Mouse (Mus musculus): Measurements from ENCODE around the gene 2210010C04Rik. TPM values are rescaled to one million over a fixed set of nuclear protein-coding genes. Genes with fewer than 3 reads are reported as not detected.

2210010C04Rik gene
- polyA plus RNA-seq, 1 experiment from 2014 or later: not detected

GRCm38 (mm10) chr6:41055581-41055980 is 20.3 kb upstream of the 2210010C04Rik start:
- Histone ChIP-seq H3K27ac (ENCODE audit: low read length) (no peak overlapping the region), H3K9me3 (ENCODE audit: control insufficient read depth, low read length) (no peaks in the 10 kb centered on the region), H3K36me3 (ENCODE audit: control insufficient read depth, insufficient read depth, low read length) (no peaks in the 10 kb centered on the region), H3K4me2 (ENCODE audit: low read depth, low read length) (no peak overlapping the region), H3K27me3 (ENCODE audit: control insufficient read depth, insufficient read depth, low read depth, low read length) (no peaks in the 10 kb centered on the region), H3K4me1 (replicated peaks; ENCODE audit: control insufficient read depth, insufficient read depth, low read length) (no peaks in the 10 kb centered on the region), H3K4me3 (ENCODE audit: low read length) (no peak overlapping the region), H3K9ac (ENCODE audit: low read length) (no peak overlapping the region)
- ATAC-seq (ENCODE audit: low read depth): no peak
- 36% methylated on average over 2 of the region's 2 CpGs for WGBS

DNA sequence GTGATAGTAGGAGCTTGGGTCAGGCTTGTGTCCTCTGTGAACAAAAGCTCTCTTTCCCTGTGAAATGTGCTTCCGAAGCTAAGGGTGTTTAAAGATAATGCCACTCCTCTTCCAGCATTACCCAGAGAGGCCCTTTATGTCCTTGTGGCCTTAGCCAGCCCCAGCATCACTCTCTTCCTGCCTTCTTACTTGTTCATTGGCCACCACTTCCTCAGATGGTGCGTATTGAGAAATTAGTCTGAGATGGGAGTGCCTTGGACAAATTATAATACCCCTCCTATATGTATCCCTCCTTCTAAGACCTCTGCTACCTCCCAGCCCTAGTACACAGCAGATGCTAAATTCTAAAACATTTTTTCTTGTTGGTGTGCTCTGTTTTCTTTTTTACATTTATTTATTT is 19.1 kb upstream of the 2210010C04Rik start:
- no peak overlapping the region for H3K4me3 ChIP-seq (ENCODE audit: low read length)
- no peak overlapping the region for H3K9ac ChIP-seq (ENCODE audit: low read length)
- H3K9me3 ChIP-seq (ENCODE audit: control insufficient read depth, low read length): no peaks in the 10 kb centered on the region
- H3K27me3 ChIP-seq (ENCODE audit: control insufficient read depth, insufficient read depth, low read depth, low read length): no peaks in the 10 kb centered on the region
- H3K27ac ChIP-seq (ENCODE audit: low read length): no peak overlapping the region
- no peak for ATAC-seq (ENCODE audit: low read depth)
- H3K36me3 ChIP-seq (ENCODE audit: control insufficient read depth, insufficient read depth, low read length): no peaks in the 10 kb centered on the region
- H3K4me1 ChIP-seq (replicated peaks; ENCODE audit: control insufficient read depth, insufficient read depth, low read length): no peaks in the 10 kb centered on the region
- no peak overlapping the region for H3K4me2 ChIP-seq (ENCODE audit: low read depth, low read length)
- 83% methylated on average over 2 of the region's 2 CpGs for WGBS

- no peaks in the 10 kb centered on the region for H3K4me1 ChIP-seq (replicated peaks; ENCODE audit: control insufficient read depth, insufficient read depth, low read length)
- H3K36me3 ChIP-seq (ENCODE audit: control insufficient read depth, insufficient read depth, low read length): no peaks in the 10 kb centered on the region
- no peak overlapping the region for H3K9ac ChIP-seq (ENCODE audit: low read length)
- no peaks in the 10 kb centered on the region for H3K9me3 ChIP-seq (ENCODE audit: control insufficient read depth, low read length)
- no peak overlapping the region for H3K4me2 ChIP-seq (ENCODE audit: low read depth, low read length)
- no peak overlapping the region for H3K4me3 ChIP-seq (ENCODE audit: low read length)
- no peak for ATAC-seq (ENCODE audit: low read depth)
- WGBS: 76% methylated on average over 4 of the region's 4 CpGs
- H3K27me3 ChIP-seq (ENCODE audit: control insufficient read depth, insufficient read depth, low read depth, low read length): no peaks in the 10 kb centered on the region
- H3K27ac ChIP-seq (ENCODE audit: low read length): no peak overlapping the region
These were observed 16.5 kb upstream of the 2210010C04Rik start for GRCm38 (mm10) chr6:41051824-41052223.

DNA sequence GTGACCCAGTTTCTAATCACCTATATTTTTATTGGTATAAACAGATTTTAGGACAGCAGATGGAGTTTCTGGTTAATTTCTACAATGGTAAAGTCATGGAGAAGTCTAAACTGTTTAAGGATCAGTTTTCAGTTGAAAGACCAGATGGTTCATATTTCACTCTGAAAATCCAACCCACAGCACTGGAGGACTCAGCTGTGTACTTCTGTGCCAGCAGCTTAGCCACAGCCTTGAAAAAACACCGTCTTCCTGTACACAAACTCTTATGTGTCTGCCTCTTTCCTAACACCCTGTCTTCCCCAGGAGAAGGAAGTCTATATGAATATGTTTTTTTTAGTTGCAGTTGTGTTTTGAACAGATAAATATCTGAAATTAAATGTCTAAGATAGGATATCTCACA is 13.3 kb upstream of the 2210010C04Rik start:
- H3K9me3 ChIP-seq (ENCODE audit: control insufficient read depth, low read length): no peaks in the 10 kb centered on the region
- no peak for ATAC-seq (ENCODE audit: low read depth)
- H3K36me3 ChIP-seq (ENCODE audit: control insufficient read depth, insufficient read depth, low read length): no peaks in the 10 kb centered on the region
- WGBS: 48% methylated on average over 1 of the region's 1 CpGs
- H3K4me1 ChIP-seq (replicated peaks; ENCODE audit: control insufficient read depth, insufficient read depth, low read length): no peaks in the 10 kb centered on the region
- H3K4me3 ChIP-seq (ENCODE audit: low read length): no peak overlapping the region
- no peak overlapping the region for H3K27ac ChIP-seq (ENCODE audit: low read length)
- H3K4me2 ChIP-seq (ENCODE audit: low read depth, low read length): no peak overlapping the region
- no peak overlapping the region for H3K9ac ChIP-seq (ENCODE audit: low read length)
- H3K27me3 ChIP-seq (ENCODE audit: control insufficient read depth, insufficient read depth, low read depth, low read length): no peaks in the 10 kb centered on the region

GRCm38 (mm10) chr6:41047961-41048360 is 12.7 kb upstream of the 2210010C04Rik start:
- WGBS: 63% methylated on average over 1 of the region's 1 CpGs
- ATAC-seq (ENCODE audit: low read depth): no peak

GRCm38 (mm10) chr6:41047202-41047601 is 11.9 kb upstream of the 2210010C04Rik start:
- Histone ChIP-seq H3K4me1 (replicated peaks; ENCODE audit: control insufficient read depth, insufficient read depth, low read length) (no peaks in the 10 kb centered on the region), H3K36me3 (ENCODE audit: control insufficient read depth, insufficient read depth, low read length) (no peaks in the 10 kb centered on the region), H3K9ac (ENCODE audit: low read length) (no peak overlapping the region), H3K4me3 (ENCODE audit: low read length) (no peak overlapping the region), H3K27ac (ENCODE audit: low read length) (no peak overlapping the region), H3K9me3 (ENCODE audit: control insufficient read depth, low read length) (no peaks in the 10 kb centered on the region), H3K27me3 (ENCODE audit: control insufficient read depth, insufficient read depth, low read depth, low read length) (no peaks in the 10 kb centered on the region), H3K4me2 (ENCODE audit: low read depth, low read length) (no peak overlapping the region)
- 81% methylated on average over 1 of the region's 1 CpGs for WGBS
- ATAC-seq (ENCODE audit: low read depth): no peak

More at GRCm38 (mm10) chr6:41047961-41048360, 12.7 kb upstream of the 2210010C04Rik start:
- Histone ChIP-seq H3K27me3 (ENCODE audit: control insufficient read depth, insufficient read depth, low read depth, low read length) (no peaks in the 10 kb centered on the region), H3K4me2 (ENCODE audit: low read depth, low read length) (no peak overlapping the region), H3K4me1 (replicated peaks; ENCODE audit: control insufficient read depth, insufficient read depth, low read length) (no peaks in the 10 kb centered on the region), H3K27ac (ENCODE audit: low read length) (no peak overlapping the region), H3K9me3 (ENCODE audit: control insufficient read depth, low read length) (no peaks in the 10 kb centered on the region), H3K9ac (ENCODE audit: low read length) (no peak overlapping the region), H3K4me3 (ENCODE audit: low read length) (no peak overlapping the region), H3K36me3 (ENCODE audit: control insufficient read depth, insufficient read depth, low read length) (no peaks in the 10 kb centered on the region)

- Histone ChIP-seq H3K27me3 (ENCODE audit: control insufficient read depth, insufficient read depth, low read depth, low read length) (no peaks in the 10 kb centered on the region), H3K36me3 (ENCODE audit: control insufficient read depth, insufficient read depth, low read length) (no peaks in the 10 kb centered on the region), H3K9me3 (ENCODE audit: control insufficient read depth, low read length) (no peaks in the 10 kb centered on the region), H3K4me3 (ENCODE audit: low read length) (no peak overlapping the region), H3K4me1 (replicated peaks; ENCODE audit: control insufficient read depth, insufficient read depth, low read length) (no peaks in the 10 kb centered on the region), H3K27ac (ENCODE audit: low read length) (no peak overlapping the region), H3K4me2 (ENCODE audit: low read depth, low read length) (no peak overlapping the region), H3K9ac (ENCODE audit: low read length) (no peak overlapping the region)
- ATAC-seq (ENCODE audit: low read depth): no peak
- 47% methylated on average over 2 of the region's 2 CpGs for WGBS
These were observed 11.2 kb upstream of the 2210010C04Rik start for GRCm38 (mm10) chr6:41046553-41046952.

DNA sequence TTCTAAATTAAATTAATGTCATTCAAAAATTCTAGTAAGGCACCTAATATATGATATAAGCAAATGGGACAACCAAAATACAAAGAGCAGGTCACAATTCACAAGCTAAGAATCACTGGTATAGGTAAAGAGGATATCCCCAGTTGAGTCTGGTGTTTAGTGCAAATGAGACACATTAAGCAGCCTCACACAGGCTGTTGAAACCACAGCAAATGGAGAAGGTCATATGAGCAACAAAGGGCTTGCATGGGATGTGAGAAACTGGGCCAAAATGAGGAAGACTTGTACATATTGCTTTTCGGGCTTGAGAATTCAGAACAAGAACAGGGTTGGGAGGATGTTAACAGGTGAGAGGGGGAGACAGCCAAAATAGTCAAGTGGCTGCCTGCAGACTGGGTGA is 9.4 kb upstream of the 2210010C04Rik start:
- no peaks in the 10 kb centered on the region for H3K36me3 ChIP-seq (ENCODE audit: control insufficient read depth, insufficient read depth, low read length)
- no peak overlapping the region for H3K27ac ChIP-seq (ENCODE audit: low read length)
- no peak for ATAC-seq (ENCODE audit: low read depth)
- no peak overlapping the region for H3K9ac ChIP-seq (ENCODE audit: low read length)
- no peaks in the 10 kb centered on the region for H3K9me3 ChIP-seq (ENCODE audit: control insufficient read depth, low read length)
- no peaks in the 10 kb centered on the region for H3K4me1 ChIP-seq (replicated peaks; ENCODE audit: control insufficient read depth, insufficient read depth, low read length)
- no peak overlapping the region for H3K4me3 ChIP-seq (ENCODE audit: low read length)
- WGBS: 67% methylated on average over 1 of the region's 1 CpGs
- H3K4me2 ChIP-seq (ENCODE audit: low read depth, low read length): no peak overlapping the region
- no peaks in the 10 kb centered on the region for H3K27me3 ChIP-seq (ENCODE audit: control insufficient read depth, insufficient read depth, low read depth, low read length)

GRCm38 (mm10) chr6:41044314-41044713 is 9.0 kb upstream of the 2210010C04Rik start:
- H3K4me2 ChIP-seq (ENCODE audit: low read depth, low read length): no peak overlapping the region
- no peak overlapping the region for H3K9ac ChIP-seq (ENCODE audit: low read length)
- no peaks in the 10 kb centered on the region for H3K27me3 ChIP-seq (ENCODE audit: control insufficient read depth, insufficient read depth, low read depth, low read length)
- no peaks in the 10 kb centered on the region for H3K9me3 ChIP-seq (ENCODE audit: control insufficient read depth, low read length)
- H3K4me1 ChIP-seq (replicated peaks; ENCODE audit: control insufficient read depth, insufficient read depth, low read length): no peaks in the 10 kb centered on the region
- H3K36me3 ChIP-seq (ENCODE audit: control insufficient read depth, insufficient read depth, low read length): no peaks in the 10 kb centered on the region
- H3K4me3 ChIP-seq (ENCODE audit: low read length): no peak overlapping the region
- no peak for ATAC-seq (ENCODE audit: low read depth)
- 48% methylated on average over 1 of the region's 1 CpGs for WGBS
- no peak overlapping the region for H3K27ac ChIP-seq (ENCODE audit: low read length)

DNA sequence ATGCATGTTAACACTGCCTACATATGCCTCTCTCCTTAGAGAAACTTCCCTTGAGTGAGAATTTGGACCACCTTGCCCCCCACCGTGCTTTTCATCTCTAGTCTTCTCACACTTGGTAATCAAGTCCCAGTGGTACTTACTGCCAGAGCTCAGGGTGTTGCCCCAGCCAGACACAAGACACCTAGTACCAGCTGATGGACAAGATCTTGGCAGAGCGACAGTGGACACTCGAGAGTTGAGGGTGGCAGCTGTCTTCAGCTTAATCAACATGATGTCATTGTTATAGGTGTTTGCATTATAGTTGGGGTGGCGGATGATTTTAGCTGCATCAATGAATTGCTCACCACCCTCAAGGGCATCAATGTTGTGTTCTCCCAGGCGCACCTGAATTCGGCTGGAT is 2.5 kb downstream of the 2210010C04Rik start:
- WGBS: 79% methylated on average over 6 of the region's 6 CpGs
- H3K9ac ChIP-seq (ENCODE audit: low read length): no peak overlapping the region

More for the DNA sequence above, 2.5 kb downstream of the 2210010C04Rik start:
- ATAC-seq (ENCODE audit: low read depth): no peak
- H3K4me3 ChIP-seq (ENCODE audit: low read length): no peak overlapping the region
- H3K27ac ChIP-seq (ENCODE audit: low read length): no peak overlapping the region
- no peaks in the 10 kb centered on the region for H3K4me1 ChIP-seq (replicated peaks; ENCODE audit: control insufficient read depth, insufficient read depth, low read length)
- H3K27me3 ChIP-seq (ENCODE audit: control insufficient read depth, insufficient read depth, low read depth, low read length): no peaks in the 10 kb centered on the region
- H3K4me2 ChIP-seq (ENCODE audit: low read depth, low read length): no peak overlapping the region
- no peaks in the 10 kb centered on the region for H3K9me3 ChIP-seq (ENCODE audit: control insufficient read depth, low read length)
- H3K36me3 ChIP-seq (ENCODE audit: control insufficient read depth, insufficient read depth, low read length): no peaks in the 10 kb centered on the region
